Mouse (Mus musculus): Measurements from ENCODE around the gene Max.

The Max gene

GRCm38 (mm10) chr12:76954698-76955423, 7.1 kb downstream of the Max start:
- DNase-seq (ENCODE audit: low read depth) = no peak

- no peak for DNase-seq (ENCODE audit: low read depth)
Observed at GRCm38 (mm10) chr12:76953750-76954363, 8.1 kb downstream of the Max start.

DNA sequence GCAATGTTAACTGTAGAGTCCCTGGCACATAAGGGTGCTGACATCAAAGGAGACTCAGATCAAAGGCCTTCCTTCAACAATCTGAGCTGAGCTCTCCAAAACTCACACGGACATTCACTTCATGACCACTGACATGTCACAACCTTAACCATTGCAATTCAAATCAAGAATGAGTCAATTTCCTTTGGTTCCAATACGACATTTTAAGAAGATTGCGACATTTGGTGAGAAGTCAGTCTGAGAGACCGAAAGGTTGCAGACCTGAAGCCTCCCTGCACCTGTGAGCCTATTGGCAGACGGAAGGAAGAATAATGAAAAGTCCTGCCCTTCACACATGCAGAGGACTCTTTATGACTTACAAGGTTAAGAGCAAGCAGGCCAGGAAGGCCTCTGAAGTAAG, 11.7 kb downstream of the Max start:
- DNase-seq (ENCODE audit: low read depth) = peak; percentile 25

DNA sequence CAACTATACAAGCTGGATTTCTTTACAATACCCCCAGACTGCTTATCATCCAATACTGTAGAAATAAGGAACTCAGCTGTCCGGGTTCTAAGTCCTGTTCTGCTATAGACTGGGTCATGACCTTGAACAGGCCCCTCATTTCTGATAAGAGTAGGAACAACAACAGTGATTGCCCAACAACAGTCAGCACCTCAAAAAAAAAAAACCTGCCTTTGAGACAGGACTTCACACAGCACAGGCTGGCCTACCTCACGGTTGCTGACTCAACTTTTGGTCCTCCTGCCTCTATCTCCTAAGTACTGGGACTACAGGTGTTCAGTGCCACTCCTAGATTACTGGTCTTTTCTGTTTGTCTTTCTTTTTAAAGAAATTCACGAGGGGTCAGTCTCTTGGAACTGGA, 13.2 kb downstream of the Max start:
- no peak for DNase-seq (ENCODE audit: low read depth)

DNA sequence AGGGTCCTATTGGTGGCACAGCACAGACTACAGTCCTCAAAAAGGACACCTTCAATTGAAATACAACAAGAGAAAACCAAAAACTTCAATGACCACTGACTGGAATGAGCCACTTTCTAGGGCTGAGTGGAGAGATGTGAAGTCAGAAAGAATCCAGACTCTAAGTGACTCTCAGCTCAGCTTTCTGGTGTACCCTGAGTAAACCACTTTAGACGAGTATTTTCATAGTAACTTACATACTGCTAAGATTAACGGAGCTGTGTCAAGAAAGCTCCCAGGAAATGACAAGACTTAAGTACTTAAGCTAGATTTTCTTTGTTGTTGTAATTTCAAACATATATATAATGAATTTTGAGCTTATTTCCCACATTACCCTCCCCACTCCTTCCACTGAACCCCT, 13.8 kb downstream of the Max start:
- DNase-seq (ENCODE audit: low read depth) = no peak

GRCm38 (mm10) chr12:76947487-76947886, 14.5 kb downstream of the Max start:
- DNase-seq (ENCODE audit: low read depth) = no peak

GRCm38 (mm10) chr12:76943466-76943865, 18.5 kb downstream of the Max start:
- no peak for DNase-seq (ENCODE audit: low read depth)

DNA sequence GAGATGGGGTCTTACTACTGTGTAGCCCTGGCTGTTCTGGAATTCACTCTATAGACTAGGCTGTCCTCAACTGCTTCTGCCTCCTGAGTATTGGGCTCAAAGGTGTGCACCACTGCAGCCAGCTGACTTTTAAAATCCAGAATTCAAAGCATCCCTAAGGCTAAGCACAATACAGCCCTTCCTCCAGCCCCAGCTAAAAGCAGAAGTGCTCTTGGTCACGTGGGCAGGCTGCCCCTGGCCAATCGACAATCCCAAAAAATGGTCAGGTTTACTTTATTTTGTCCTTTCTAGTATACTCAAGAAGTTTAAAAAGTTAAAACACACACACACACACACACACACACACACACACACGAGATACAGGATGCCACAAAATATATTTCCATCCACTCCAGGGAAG, 19.0 kb downstream of the Max start:
- DNase-seq (ENCODE audit: low read depth) = no peak

DNA sequence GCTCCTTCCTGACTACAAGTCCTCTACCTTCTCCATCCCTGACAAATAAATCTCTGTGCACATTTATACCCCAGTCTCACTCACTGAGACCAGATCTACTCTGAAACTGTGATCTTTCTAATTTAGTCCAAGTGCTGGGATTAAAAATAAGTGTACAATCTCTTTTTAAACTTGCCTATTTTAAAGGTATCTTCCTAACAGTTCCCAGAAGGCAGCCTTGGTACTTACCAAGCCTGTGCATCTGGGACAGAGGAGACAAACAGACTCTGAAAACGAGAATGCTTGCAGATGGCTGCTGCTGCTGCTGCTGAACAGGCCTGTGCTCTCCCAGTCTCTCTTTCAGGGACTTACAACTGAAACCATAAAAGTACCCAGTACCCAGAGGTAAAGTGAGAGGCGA, 19.5 kb downstream of the Max start:
- no peak for DNase-seq (ENCODE audit: low read depth)

DNA sequence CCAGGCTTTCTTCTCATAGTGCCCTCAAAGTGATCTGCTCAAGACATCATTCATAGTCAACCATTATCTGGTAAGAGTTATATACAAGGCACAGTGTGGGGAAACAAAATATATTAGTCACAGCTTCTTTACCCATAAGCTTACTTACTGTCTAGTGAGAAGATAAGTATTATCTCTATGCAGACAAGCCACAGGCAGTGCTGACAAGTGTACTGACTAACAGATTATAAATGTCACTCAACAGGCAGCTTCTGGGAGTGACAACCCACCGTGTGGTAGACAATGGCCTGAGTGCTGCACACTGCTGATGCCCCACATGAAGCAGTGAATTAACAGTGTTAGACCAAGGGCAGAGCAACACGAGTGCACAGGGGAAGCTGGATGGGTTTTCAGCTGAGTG, 20.5 kb downstream of the Max start:
- DNase-seq (ENCODE audit: low read depth) = no peak

DNA sequence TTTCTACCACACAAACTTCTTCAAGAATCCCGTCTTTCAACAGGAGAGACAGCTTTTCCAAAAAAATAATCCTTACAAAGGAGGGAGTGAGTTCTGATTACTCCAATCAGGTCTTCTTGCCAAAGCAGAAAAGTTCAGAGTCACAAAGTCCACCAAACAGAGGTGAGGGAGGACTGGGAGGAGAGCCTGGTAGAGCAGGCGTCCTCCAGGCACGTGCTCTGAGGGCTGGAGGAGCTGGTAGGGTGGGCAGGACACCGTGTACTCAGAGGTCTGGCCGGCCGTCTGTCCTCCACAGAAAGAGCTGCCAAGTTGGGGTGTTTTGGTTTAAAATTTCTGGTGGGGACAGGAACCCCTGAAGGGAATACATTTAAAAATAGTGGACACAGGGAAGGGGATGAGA, 24.0 kb downstream of the Max start:
- DNase-seq (ENCODE audit: low read depth) = no peak

DNA sequence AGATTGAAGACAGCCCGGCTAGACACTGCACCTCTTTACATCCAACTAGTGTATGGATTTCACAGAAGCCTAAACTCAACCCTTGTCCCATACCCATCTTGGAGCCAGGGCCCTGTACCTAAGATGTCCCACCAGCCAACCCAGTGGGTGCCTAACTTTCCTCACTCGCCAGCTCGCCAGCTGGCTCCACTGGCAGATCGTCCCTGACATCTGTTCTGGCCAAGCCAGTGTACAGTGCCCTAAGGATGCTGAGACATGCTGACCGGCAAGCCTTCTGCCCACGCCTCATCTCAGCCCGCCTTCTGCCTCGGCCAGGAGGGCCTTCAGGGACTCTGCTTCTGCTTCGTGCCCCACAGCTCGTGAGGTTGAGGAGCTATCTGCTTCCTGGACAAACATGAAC, 25.8 kb downstream of the Max start:
- no peak for DNase-seq (ENCODE audit: low read depth)

- DNase-seq (ENCODE audit: low read depth) = no peak
Observed at GRCm38 (mm10) chr12:76934438-76934837, 27.6 kb downstream of the Max start.

GRCm38 (mm10) chr12:76932688-76933060, 29.3 kb downstream of the Max start:
- DNase-seq (ENCODE audit: low read depth) = peak; percentile 57

DNA sequence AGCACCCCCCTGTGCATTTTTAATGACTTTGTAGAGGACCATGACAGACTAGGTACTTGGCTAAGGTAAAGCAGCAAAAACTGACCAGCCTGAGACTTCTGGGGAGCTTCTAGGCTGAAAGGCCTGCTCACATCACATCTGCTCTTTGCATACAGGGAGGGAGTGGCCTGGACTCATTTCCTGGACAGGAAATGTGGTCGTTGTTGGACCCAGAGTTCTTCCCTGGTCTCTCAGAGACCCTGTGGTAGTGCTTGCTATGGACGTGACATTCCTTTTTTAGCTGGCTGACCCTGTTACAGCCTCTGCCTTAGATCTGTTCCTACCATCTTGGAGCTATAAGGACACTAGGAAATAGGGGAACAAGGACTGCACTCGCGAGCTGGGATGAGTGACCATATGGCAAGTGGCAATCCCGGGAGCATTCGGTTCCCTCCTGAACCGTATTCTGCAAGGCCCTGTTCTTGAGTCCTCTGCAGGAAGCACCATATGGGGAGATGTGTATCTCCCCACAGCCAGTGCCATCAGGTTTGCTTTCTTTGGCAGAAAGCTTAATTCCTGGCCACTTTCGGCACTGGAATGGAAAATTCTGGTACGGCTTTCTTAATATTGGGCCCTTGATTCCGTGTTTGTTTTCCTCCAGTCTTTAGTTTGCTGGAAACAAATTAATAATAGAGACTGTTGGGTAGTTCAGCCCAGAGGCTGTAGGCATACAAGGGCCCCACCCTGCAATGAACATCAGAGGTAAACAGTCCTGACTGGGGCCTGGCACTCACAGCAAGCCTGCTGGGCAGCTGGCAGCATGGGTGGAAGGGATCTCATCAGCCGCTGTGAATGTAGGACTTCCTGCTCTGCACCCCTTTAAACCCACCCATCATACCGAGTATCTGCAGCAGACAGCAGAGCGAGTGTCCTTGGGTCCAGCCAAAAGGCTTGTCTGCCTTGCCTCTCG, 30.0 kb downstream of the Max start:
- no peak for DNase-seq (ENCODE audit: low read depth)

DNA sequence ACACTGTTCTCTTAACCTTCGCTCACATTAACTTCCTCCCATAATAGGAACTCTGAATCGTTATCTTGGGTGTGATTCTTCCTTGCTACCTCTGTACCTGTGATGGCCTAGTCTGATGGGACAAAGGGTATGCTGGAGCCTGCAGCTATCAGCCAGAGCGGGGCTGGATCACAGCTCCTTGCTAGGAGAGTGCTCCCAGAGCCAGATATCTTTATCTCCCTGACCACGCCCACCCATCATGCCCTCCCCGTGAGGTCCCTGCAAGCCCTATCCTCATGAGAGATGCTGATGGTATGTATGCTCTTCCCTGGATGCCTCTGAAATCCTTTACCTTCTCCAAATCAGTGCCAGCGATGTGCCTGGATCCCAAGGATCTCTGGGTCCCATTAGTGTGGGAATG, 31.8 kb downstream of the Max start:
- no peak for DNase-seq (ENCODE audit: low read depth)

DNA sequence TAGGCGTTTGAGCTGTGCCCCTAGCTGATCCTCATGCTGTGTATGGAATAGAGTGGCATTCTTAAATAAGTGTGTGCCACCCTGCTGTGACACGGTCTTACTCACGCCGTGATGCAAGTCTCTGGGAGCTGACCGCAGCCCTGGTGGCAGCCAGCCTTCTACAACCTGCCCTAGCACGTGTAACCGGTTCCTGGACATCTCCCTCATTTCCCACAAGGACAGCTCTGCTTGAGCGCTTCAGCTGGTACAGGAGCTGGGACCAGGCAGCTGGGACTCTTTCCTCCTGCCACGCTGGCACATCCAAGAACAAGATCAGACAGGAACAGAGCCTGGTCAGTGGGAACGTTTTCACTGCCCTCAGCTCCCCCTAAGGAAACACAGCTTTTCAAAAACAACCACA, 34.5 kb downstream of the Max start:
- DNase-seq (ENCODE audit: low read depth) = no peak

- no peak for DNase-seq (ENCODE audit: low read depth)
Observed at GRCm38 (mm10) chr12:76927012-76927411, 35.0 kb downstream of the Max start.

GRCm38 (mm10) chr12:76926338-76926945, 35.6 kb downstream of the Max start:
- no peak for DNase-seq (ENCODE audit: low read depth)

DNA sequence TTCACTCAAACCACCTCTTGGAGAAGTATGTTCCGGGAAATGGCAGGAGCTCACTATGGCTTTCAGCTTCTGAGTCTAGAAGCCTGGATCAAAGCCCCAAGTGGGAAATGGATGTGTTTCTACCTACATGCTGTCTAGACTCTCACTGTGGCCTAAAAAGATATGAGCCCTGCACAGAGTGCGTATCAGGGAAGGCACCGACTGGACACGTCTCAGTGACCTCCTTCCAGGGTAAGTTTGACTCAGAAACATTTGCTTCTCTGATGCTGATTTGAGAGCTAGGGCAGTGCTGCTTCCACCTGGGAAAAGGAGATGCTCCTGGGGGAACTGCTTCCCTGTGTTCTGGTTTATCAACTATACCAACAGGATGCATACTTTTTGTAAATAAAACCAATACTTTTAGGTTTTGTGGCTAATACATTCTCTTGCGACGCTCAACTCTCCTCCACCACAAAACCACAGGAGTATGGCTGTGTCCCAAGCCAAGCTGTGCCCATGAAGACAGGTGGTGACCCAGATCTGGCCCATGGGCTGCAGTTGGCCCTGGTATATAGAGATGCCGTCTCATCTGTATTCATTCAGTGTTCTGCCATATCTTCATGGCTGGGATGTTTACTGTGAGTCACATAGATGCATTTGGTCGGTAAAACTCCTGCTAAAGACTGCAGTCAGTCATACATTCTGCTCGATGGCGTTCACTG, 36.9 kb downstream of the Max start:
- no peak for DNase-seq (ENCODE audit: low read depth)

DNA sequence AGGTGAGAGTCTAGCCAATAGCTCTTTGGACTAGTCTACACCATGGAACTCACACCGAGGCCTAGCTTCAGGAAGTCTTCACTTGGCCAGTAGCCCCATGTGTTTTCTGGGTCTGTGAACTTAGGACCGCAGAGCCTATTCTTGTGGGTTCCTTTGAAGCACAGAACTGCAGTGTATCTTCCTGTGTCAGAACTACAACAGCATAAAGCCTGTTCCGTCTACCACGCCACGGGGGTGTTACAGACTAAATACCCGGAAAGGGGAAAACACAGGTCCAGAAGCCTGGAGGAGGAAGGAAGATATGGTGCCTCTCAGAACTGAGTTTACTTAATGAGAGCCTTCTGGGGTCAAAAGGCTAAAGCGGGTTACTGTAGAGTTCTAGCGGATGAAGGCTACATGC, 38.9 kb downstream of the Max start:
- peak; percentile 76 for DNase-seq (ENCODE audit: low read depth)

DNA sequence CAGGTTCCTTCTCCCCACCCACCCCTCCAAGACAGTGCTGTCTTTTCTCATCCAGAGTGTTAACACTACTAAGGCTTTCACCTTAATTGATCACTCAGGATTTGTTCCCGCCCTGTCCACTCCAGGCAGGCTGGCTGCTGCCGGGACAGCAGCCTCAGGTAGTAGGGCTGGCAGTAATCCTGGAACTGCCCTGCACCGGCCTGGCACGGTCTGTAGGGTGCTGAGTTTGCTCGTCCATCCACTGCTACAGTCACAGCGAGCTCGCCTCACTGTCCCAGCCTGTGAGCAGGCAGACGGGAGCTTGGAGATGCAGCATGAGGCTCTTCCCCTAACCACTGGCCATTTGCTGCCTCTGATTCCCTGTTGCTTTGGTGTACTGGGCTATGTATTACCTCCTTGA, 41.0 kb downstream of the Max start:
- no peak for DNase-seq (ENCODE audit: low read depth)

All from naive thymus-derived CD4-positive, alpha-beta T cell, adult 2 months (primary cell).